Mouse (Mus musculus) G1E (cell line): ENCODE data around the gene Ptprt. TPM values are rescaled to one million over a fixed set of nuclear protein-coding genes. Genes with fewer than 3 reads are reported as not detected.

Experiments used
- ATAC-seq: 2 replicates; pipeline ENCODE4 v1.8.0; 2016; ENCODE audit warnings: mild to moderate bottlenecking; ENCODE audit not compliant: insufficient number of reproducible peaks, poor library complexity, low FRiP score, severe bottlenecking; ENCODE audit errors: extremely low read depth
- DNase-seq: peaks from one replicate; pipeline ENCODE4 v3.0.0; 2012; ENCODE audit warnings: low spot score
- H3K27me3 ChIP-seq: 2 replicates; pipeline ENCODE4 v1.6.1; 2012; ENCODE audit warnings: mild to moderate bottlenecking, low read length, inconsistent platforms; ENCODE audit not compliant: insufficient read depth
- H3K36me3 ChIP-seq: replicated peaks from 2 replicates; pipeline ENCODE3; 2012; ENCODE audit warnings: mild to moderate bottlenecking, inconsistent platforms
- H3K4me1 ChIP-seq: 2 replicates; pipeline ENCODE4 v1.6.1; 2012; ENCODE audit warnings: low read depth, low read length, inconsistent platforms, mixed read lengths; ENCODE audit not compliant: insufficient read depth
- H3K4me3 ChIP-seq: 2 replicates; pipeline ENCODE4 v1.5.1; 2012; ENCODE audit warnings: low read depth, mild to moderate bottlenecking, inconsistent platforms, low read length, moderate library complexity, mixed read lengths
- H3K9me3 ChIP-seq: replicated peaks from 2 replicates; pipeline ENCODE4 v1.6.1; 2012; ENCODE audit warnings: inconsistent platforms
- CTCF ChIP-seq: IDR thresholded peaks from 2 replicates; pipeline ENCODE4 v1.5.1; 2012; ENCODE audit warnings: low read depth, low read length, inconsistent platforms, mixed read lengths
- GATA1 ChIP-seq: IDR thresholded peaks from 2 replicates; pipeline ENCODE4 v1.6.1; 2012; ENCODE audit warnings: borderline replicate concordance, low read length, inconsistent platforms, mixed read lengths
- GATA2 ChIP-seq: IDR thresholded peaks from 2 replicates; pipeline ENCODE4 v1.6.1; 2012; ENCODE audit warnings: low read depth, low read length, inconsistent platforms, borderline replicate concordance
- POLR2AphosphoS5 ChIP-seq: IDR thresholded peaks from 2 replicates; pipeline ENCODE4 v1.6.1; 2012; ENCODE audit warnings: low read depth, low read length, inconsistent platforms; ENCODE audit not compliant: insufficient replicate concordance
- TAL1 ChIP-seq: conservative IDR thresholded peaks from 2 replicates; pipeline ENCODE4 v1.6.1; 2012; ENCODE audit warnings: low read depth, low read length, inconsistent platforms, mixed read lengths
- polyA plus RNA-seq: library from polyadenylated mRNA; stranded (reverse); fragments of >175 nt; gene quantifications from 2 replicates; pipeline ENCODE4 v1.2.3, GENCODE M21; 2012
- total RNA-seq, 2 experiments: library from RNA; stranded (forward) in 1 of 2; stranded (reverse) in 1 of 2; fragments of 200-1000 nt in 1 of 2; fragments of >200 nt in 1 of 2; fragmentation: Nextera tagmentation in 1 of 2; gene quantifications; 2 replicates each; pipeline ENCODE4 v1.2.3; 2014 to 2017

The Ptprt gene
- total and polyA plus RNA-seq, 3 experiments = 0.05 TPM; not detected in 2

DNA sequence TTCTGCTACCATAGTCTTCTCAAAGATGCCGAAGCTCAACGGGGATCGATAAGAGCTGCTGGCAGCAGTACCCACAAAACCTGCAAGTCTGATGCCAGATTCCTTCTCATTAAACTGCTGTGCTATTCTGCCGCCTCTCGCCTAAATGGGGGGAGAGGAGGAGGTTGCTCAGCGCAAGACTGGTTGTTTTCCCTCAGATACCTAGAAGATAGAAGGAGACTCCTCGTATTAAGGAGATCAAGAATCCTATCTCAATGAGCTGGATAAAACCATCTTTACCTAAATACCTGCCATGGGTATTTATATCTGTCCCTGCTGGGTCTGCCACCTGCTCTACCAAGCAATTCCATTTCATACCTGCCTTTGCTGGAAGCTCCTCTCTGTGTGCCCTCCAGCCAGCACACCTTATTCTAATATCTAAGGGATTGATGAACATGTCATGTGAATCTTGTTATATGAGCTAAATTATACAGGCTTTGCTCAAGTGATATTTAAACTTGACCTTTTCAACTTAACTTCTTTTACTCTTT is 954.5 kb downstream of the Ptprt start:
- ATAC-seq (no peak), DNase-seq (no peak)

DNA sequence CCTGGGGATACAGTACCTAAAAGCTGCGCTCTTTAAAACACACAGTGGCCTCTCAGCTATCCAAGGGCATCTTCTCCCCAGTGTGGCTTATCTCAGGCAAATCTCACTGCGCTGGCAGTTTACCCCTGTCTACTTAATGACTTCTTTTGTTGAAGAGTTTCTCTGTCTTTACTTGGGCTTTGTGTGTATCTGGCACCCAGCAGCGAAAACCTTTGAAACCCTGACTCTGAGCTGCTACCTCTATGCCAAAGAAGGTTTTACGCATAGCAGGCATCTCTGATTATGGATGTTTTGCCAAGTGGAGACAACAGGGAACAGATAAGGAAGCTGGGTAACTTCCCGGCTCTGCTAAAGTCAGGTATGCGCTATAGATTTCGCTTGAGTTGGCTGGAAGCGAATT is 956.1 kb downstream of the Ptprt start:
- ATAC-seq (no peak), DNase-seq (no peak)
- H3K27me3 ChIP-seq = no peaks in the 10 kb centered on the region
- TF ChIP-seq TAL1 = no peak
- no peak for TF ChIP-seq CTCF
- no peak for TF ChIP-seq GATA2
- TF ChIP-seq POLR2AphosphoS5 = no peak
- TF ChIP-seq GATA1 = no peak
- H3K36me3 ChIP-seq = no peaks in the 10 kb centered on the region
- no peak overlapping the region for H3K4me3 ChIP-seq
- peaks cover 36% of the 10 kb centered on the region for H3K9me3 ChIP-seq
- H3K4me1 ChIP-seq = no peaks in the 10 kb centered on the region

More for the DNA sequence above, 954.5 kb downstream of the Ptprt start:
- no peak for TF ChIP-seq POLR2AphosphoS5
- no peak for TF ChIP-seq TAL1
- no peak for TF ChIP-seq GATA1
- no peak for TF ChIP-seq CTCF
- TF ChIP-seq GATA2 = no peak
- Histone ChIP-seq H3K36me3 (no peaks in the 10 kb centered on the region), H3K4me1 (no peaks in the 10 kb centered on the region), H3K27me3 (no peaks in the 10 kb centered on the region), H3K4me3 (no peak overlapping the region), H3K9me3 (peaks cover 47% of the 10 kb centered on the region)

GRCm38 (mm10) chr2:161704410-161704809 is 956.5 kb downstream of the Ptprt start:
- no peaks in the 10 kb centered on the region for H3K36me3 ChIP-seq
- TF ChIP-seq TAL1 = no peak
- TF ChIP-seq GATA1 = no peak
- no peak for TF ChIP-seq POLR2AphosphoS5
- no peak for TF ChIP-seq GATA2
- no peak for TF ChIP-seq CTCF
- H3K4me1 ChIP-seq = no peaks in the 10 kb centered on the region
- H3K9me3 ChIP-seq = peaks cover 34% of the 10 kb centered on the region
- DNase-seq = no peak
- H3K4me3 ChIP-seq = no peak overlapping the region
- no peaks in the 10 kb centered on the region for H3K27me3 ChIP-seq
- ATAC-seq = no peak

DNA sequence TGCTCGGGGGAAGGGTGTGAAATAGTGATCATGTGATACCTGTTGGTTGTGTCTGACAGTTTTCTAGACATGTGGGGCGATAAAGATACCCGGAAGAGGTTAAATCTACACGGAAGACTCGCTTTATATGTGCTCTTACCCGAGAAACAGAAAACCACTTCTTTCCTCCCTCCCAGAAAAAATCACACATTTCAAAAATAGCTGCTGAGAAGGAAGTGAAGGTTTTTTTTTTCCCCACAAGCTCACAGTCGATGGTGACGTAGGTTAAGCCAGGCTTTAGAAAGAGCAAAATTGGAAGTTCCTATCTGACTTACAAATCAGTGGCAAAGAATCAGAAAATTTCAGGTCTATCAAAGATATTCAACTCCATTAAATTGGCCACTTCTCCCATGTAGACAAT is 965.1 kb downstream of the Ptprt start:
- H3K9me3 ChIP-seq = peaks cover 15% of the 10 kb centered on the region
- DNase-seq (no peak), ATAC-seq (no peak)
- no peaks in the 10 kb centered on the region for H3K36me3 ChIP-seq
- H3K4me1 ChIP-seq = no peaks in the 10 kb centered on the region
- H3K4me3 ChIP-seq = no peak overlapping the region
- TF ChIP-seq TAL1 (no peak), POLR2AphosphoS5 (no peak), CTCF (no peak), GATA1 (no peak), GATA2 (no peak)
- no peaks in the 10 kb centered on the region for H3K27me3 ChIP-seq

- no peaks in the 10 kb centered on the region for H3K36me3 ChIP-seq
- no peaks in the 10 kb centered on the region for H3K4me1 ChIP-seq
- H3K27me3 ChIP-seq = no peaks in the 10 kb centered on the region
- H3K9me3 ChIP-seq = peaks cover 19% of the 10 kb centered on the region
- TF ChIP-seq GATA1 (no peak), CTCF (no peak)
- no peak overlapping the region for H3K4me3 ChIP-seq
- ATAC-seq (no peak), DNase-seq (no peak)
These were observed 992.5 kb downstream of the Ptprt start for GRCm38 (mm10) chr2:161668302-161668986.

GRCm38 (mm10) chr2:161661912-161662311 is 999.0 kb downstream of the Ptprt start:
- Histone ChIP-seq H3K36me3 (no peaks in the 10 kb centered on the region), H3K4me3 (no peak overlapping the region), H3K9me3 (peaks cover 36% of the 10 kb centered on the region), H3K4me1 (no peaks in the 10 kb centered on the region), H3K27me3 (no peaks in the 10 kb centered on the region)
- ATAC-seq (no peak), DNase-seq (no peak)
- TF ChIP-seq GATA2 = no peak
- TF ChIP-seq CTCF = no peak
- TF ChIP-seq GATA1 = no peak
- TF ChIP-seq POLR2AphosphoS5 = no peak
- no peak for TF ChIP-seq TAL1

DNA sequence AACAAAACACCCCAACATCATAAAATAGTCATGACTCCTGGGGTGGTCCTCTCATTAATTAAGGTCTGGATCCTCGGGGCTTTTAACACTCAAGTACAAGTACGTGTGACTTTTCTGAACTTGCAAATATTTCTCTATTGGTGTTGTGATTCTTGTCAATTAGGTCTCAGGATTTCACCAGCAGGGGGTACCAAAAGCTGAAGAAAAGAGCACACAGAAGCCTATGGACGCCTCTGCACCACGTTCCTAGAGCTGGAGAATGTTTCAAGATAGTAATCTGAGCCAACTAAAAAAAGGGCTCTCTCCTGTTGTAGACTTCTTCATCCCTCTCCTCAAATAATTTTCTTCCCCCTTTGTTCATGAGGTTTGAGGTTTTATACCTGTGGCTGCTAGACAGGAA is 1000.1 kb downstream of the Ptprt start:
- DNase-seq (no peak), ATAC-seq (no peak)
- Histone ChIP-seq H3K27me3 (no peaks in the 10 kb centered on the region), H3K4me1 (no peaks in the 10 kb centered on the region), H3K9me3 (peaks cover 35% of the 10 kb centered on the region), H3K4me3 (no peak overlapping the region), H3K36me3 (no peaks in the 10 kb centered on the region)
- no peak for TF ChIP-seq GATA2
- TF ChIP-seq GATA1 = no peak
